Mouse (Mus musculus): ENCODE results near the gene Utp6. TPM values are rescaled to one million over a fixed set of nuclear protein-coding genes. Genes with fewer than 3 reads are reported as not detected.
"Not testable (repeated sequence)": the region's sequence is repeated elsewhere in the genome, so short reads cannot be mapped to it uniquely, and the experiment has no call there.

Utp6 gene
- polyA plus RNA-seq, 1 experiment, result 117 TPM

- no peak for TF ChIP-seq POLR2A (IDR thresholded peaks at IDR 0.05; ENCODE audit: insufficient read depth, low read length)
- TF ChIP-seq CTCF (IDR thresholded peaks at IDR 0.05; ENCODE audit: low read depth, low read length), result no peak
- peak overlapping the region; percentile 24; the same call in 1 of the 2 replicates for H3K9ac ChIP-seq (ENCODE audit: low read depth, poor library complexity, severe bottlenecking)
- H3K27me3 ChIP-seq (ENCODE audit: control insufficient read depth, insufficient read depth, low read length, poor library complexity, severe bottlenecking), result no peaks in the 10 kb centered on the region
- peak overlapping the region; percentile 35 for H3K27ac ChIP-seq (ENCODE audit: insufficient read depth, low read length)
- no peak overlapping the region for H3K4me3 ChIP-seq (ENCODE audit: low read depth, low read length)
- peaks cover 11% of the 10 kb centered on the region for H3K36me3 ChIP-seq (ENCODE audit: control insufficient read depth, insufficient read depth, low read length, poor library complexity, severe bottlenecking)
- no peaks in the 10 kb centered on the region for H3K4me1 ChIP-seq (ENCODE audit: control insufficient read depth, insufficient read depth, low read length)
- no peaks in the 10 kb centered on the region for H3K9me3 ChIP-seq (replicated peaks; ENCODE audit: control insufficient read depth, insufficient read depth, low read length, poor library complexity, severe bottlenecking)
Measured at GRCm38 (mm10) chr11:79991600-79991999, 29.4 kb upstream of the Utp6 start.

- Histone ChIP-seq H3K9me3 (replicated peaks; ENCODE audit: control insufficient read depth, insufficient read depth, low read length, poor library complexity, severe bottlenecking) (no peaks in the 10 kb centered on the region), H3K27ac (ENCODE audit: insufficient read depth, low read length) (no peak overlapping the region), H3K9ac (ENCODE audit: low read depth, poor library complexity, severe bottlenecking) (no peak overlapping the region), H3K4me1 (ENCODE audit: control insufficient read depth, insufficient read depth, low read length) (no peaks in the 10 kb centered on the region), H3K4me3 (ENCODE audit: low read depth, low read length) (no peak overlapping the region), H3K27me3 (ENCODE audit: control insufficient read depth, insufficient read depth, low read length, poor library complexity, severe bottlenecking) (no peaks in the 10 kb centered on the region), H3K36me3 (ENCODE audit: control insufficient read depth, insufficient read depth, low read length, poor library complexity, severe bottlenecking) (peaks cover under 1% of the 10 kb centered on the region; the same call in 1 of the 2 replicates)
- TF ChIP-seq EP300 (IDR thresholded peaks at IDR 0.05; ENCODE audit: insufficient read depth, low read depth, low read length) (no peak), POLR2A (IDR thresholded peaks at IDR 0.05; ENCODE audit: insufficient read depth, low read length) (no peak), CTCF (IDR thresholded peaks at IDR 0.05; ENCODE audit: low read depth, low read length) (no peak)
Measured at GRCm38 (mm10) chr11:79990120-79990519, 27.9 kb upstream of the Utp6 start.

GRCm38 (mm10) chr11:79987896-79988295 is 25.7 kb upstream of the Utp6 start:
- Histone ChIP-seq H3K36me3 (ENCODE audit: control insufficient read depth, insufficient read depth, low read length, poor library complexity, severe bottlenecking) (no peaks in the 10 kb centered on the region), H3K4me3 (ENCODE audit: low read depth, low read length) (no peak overlapping the region), H3K27ac (ENCODE audit: insufficient read depth, low read length) (no peak overlapping the region), H3K9ac (ENCODE audit: low read depth, poor library complexity, severe bottlenecking) (no peak overlapping the region), H3K4me1 (ENCODE audit: control insufficient read depth, insufficient read depth, low read length) (no peaks in the 10 kb centered on the region), H3K27me3 (ENCODE audit: control insufficient read depth, insufficient read depth, low read length, poor library complexity, severe bottlenecking) (no peaks in the 10 kb centered on the region), H3K9me3 (replicated peaks; ENCODE audit: control insufficient read depth, insufficient read depth, low read length, poor library complexity, severe bottlenecking) (no peaks in the 10 kb centered on the region)
- TF ChIP-seq EP300 (IDR thresholded peaks at IDR 0.05; ENCODE audit: insufficient read depth, low read depth, low read length) (no peak), CTCF (IDR thresholded peaks at IDR 0.05; ENCODE audit: low read depth, low read length) (no peak)

- TF ChIP-seq CTCF (IDR thresholded peaks at IDR 0.05; ENCODE audit: low read depth, low read length) (no peak), POLR2A (IDR thresholded peaks at IDR 0.05; ENCODE audit: insufficient read depth, low read length) (no peak), EP300 (IDR thresholded peaks at IDR 0.05; ENCODE audit: insufficient read depth, low read depth, low read length) (no peak)
- Histone ChIP-seq H3K4me1 (ENCODE audit: control insufficient read depth, insufficient read depth, low read length) (peaks cover 4% of the 10 kb centered on the region), H3K27me3 (ENCODE audit: control insufficient read depth, insufficient read depth, low read length, poor library complexity, severe bottlenecking) (no peaks in the 10 kb centered on the region), H3K36me3 (ENCODE audit: control insufficient read depth, insufficient read depth, low read length, poor library complexity, severe bottlenecking) (no peaks in the 10 kb centered on the region), H3K9ac (ENCODE audit: low read depth, poor library complexity, severe bottlenecking) (no peak overlapping the region), H3K27ac (ENCODE audit: insufficient read depth, low read length) (peak overlapping the region; percentile 52; the same call in 1 of the 2 replicates), H3K9me3 (replicated peaks; ENCODE audit: control insufficient read depth, insufficient read depth, low read length, poor library complexity, severe bottlenecking) (no peaks in the 10 kb centered on the region), H3K4me3 (ENCODE audit: low read depth, low read length) (no peak overlapping the region)
Measured at GRCm38 (mm10) chr11:79986886-79987285, 24.7 kb upstream of the Utp6 start.

GRCm38 (mm10) chr11:79977747-79978146 is 15.6 kb upstream of the Utp6 start:
- not testable (repeated sequence) for H3K9ac ChIP-seq (ENCODE audit: low read depth, poor library complexity, severe bottlenecking); H3K4me1 ChIP-seq (ENCODE audit: control insufficient read depth, insufficient read depth, low read length); H3K36me3 ChIP-seq (ENCODE audit: control insufficient read depth, insufficient read depth, low read length, poor library complexity, severe bottlenecking); H3K4me3 ChIP-seq (ENCODE audit: low read depth, low read length); H3K27me3 ChIP-seq (ENCODE audit: control insufficient read depth, insufficient read depth, low read length, poor library complexity, severe bottlenecking)
- Histone ChIP-seq H3K9me3 (replicated peaks; ENCODE audit: control insufficient read depth, insufficient read depth, low read length, poor library complexity, severe bottlenecking) (peaks cover 15% of the 10 kb centered on the region), H3K27ac (ENCODE audit: insufficient read depth, low read length) (peak overlapping the region; percentile 99)

GRCm38 (mm10) chr11:79977061-79977460 is 14.9 kb upstream of the Utp6 start:
- not testable (repeated sequence) for H3K4me3 ChIP-seq (ENCODE audit: low read depth, low read length); H3K36me3 ChIP-seq (ENCODE audit: control insufficient read depth, insufficient read depth, low read length, poor library complexity, severe bottlenecking); H3K27me3 ChIP-seq (ENCODE audit: control insufficient read depth, insufficient read depth, low read length, poor library complexity, severe bottlenecking); H3K4me1 ChIP-seq (ENCODE audit: control insufficient read depth, insufficient read depth, low read length); H3K9ac ChIP-seq (ENCODE audit: low read depth, poor library complexity, severe bottlenecking)
- Histone ChIP-seq H3K9me3 (replicated peaks; ENCODE audit: control insufficient read depth, insufficient read depth, low read length, poor library complexity, severe bottlenecking) (peaks cover 15% of the 10 kb centered on the region), H3K27ac (ENCODE audit: insufficient read depth, low read length) (peak overlapping the region; percentile 99)

- not testable (repeated sequence) for H3K4me1 ChIP-seq (ENCODE audit: control insufficient read depth, insufficient read depth, low read length); H3K27me3 ChIP-seq (ENCODE audit: control insufficient read depth, insufficient read depth, low read length, poor library complexity, severe bottlenecking); H3K36me3 ChIP-seq (ENCODE audit: control insufficient read depth, insufficient read depth, low read length, poor library complexity, severe bottlenecking); H3K4me3 ChIP-seq (ENCODE audit: low read depth, low read length); H3K9ac ChIP-seq (ENCODE audit: low read depth, poor library complexity, severe bottlenecking)
- H3K9me3 ChIP-seq (replicated peaks; ENCODE audit: control insufficient read depth, insufficient read depth, low read length, poor library complexity, severe bottlenecking), result peaks cover 15% of the 10 kb centered on the region
- H3K27ac ChIP-seq (ENCODE audit: insufficient read depth, low read length), result peak overlapping the region; percentile 99
Measured at GRCm38 (mm10) chr11:79976645-79977044, 14.5 kb upstream of the Utp6 start.
